Mouse (Mus musculus) liver, embryonic 14.5 days (tissue): Measurements from ENCODE around the gene Ptprcap.

Experiments used
- CTCF ChIP-seq: IDR thresholded peaks from 2 replicates; pipeline ENCODE4 v1.5.1; 2016; ENCODE audit warnings: antibody characterized with exemption, low read depth, control low read depth
- EP300 ChIP-seq: IDR thresholded peaks from 2 replicates; pipeline ENCODE4 v1.6.1; 2016; ENCODE audit warnings: antibody characterized with exemption, low read depth

GRCm38 (mm10) chr19:4169810-4170209, 16.4 kb downstream of the Ptprcap start:
- TF ChIP-seq CTCF (no peak), EP300 (no peak)
